Mouse (Mus musculus) left cerebral cortex, adult 18-20 months (tissue): ENCODE measurements around the gene Scgb1b19. TPM values are rescaled to one million over a fixed set of nuclear protein-coding genes. Genes with fewer than 3 reads are reported as not detected.
"Not testable (repeated sequence)": the region's sequence is repeated elsewhere in the genome, so short reads cannot be mapped to it uniquely, and the experiment has no call there.

Source experiments
- DNase-seq, 2 experiments: peaks; one replicate each; pipeline ENCODE4 v3.0.0; 2021 to 2022; ENCODE audit warnings: low spot score in 2 of 2, mixed read lengths in 1 of 2
- long read RNA-seq, 2 experiments: library from polyadenylated mRNA; stranded (forward); transcript quantifications; one replicate each; pipeline ENCODE4 v2.0.0; 2021
- total RNA-seq, 2 experiments: library from RNA; stranded (reverse); gene quantifications; 2 replicates each; pipeline ENCODE4 v1.2.3; 2021

The Scgb1b19 gene
- total RNA-seq = not detected
- long read RNA-seq, experiment 1 = 0 reads
- long read RNA-seq, experiment 2 = 0 reads

DNA sequence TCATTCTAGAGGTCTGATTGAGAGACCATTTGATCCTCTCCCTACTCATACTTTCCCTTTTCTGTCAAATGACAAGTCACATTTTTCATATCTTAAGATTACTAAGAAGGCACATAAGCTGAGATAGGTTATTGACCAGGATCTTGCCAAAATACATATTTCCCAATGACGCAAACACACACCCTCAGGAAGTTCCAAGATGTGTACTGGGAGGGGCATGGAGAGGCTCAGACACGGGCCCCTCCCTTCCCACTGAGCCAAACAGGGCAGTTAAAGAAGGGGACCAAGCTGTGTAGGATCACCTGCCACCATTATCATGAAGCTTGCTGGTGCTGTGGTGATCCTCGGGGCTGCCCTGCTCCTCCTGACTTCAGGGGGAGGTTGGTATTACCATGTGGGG is at the start of gene Scgb1b19:
Gene Scgb1b19 (plus strand): TSS at position 301 of the 400 bp plus-strand sequence.
- not testable (repeated sequence) for DNase-seq

DNA sequence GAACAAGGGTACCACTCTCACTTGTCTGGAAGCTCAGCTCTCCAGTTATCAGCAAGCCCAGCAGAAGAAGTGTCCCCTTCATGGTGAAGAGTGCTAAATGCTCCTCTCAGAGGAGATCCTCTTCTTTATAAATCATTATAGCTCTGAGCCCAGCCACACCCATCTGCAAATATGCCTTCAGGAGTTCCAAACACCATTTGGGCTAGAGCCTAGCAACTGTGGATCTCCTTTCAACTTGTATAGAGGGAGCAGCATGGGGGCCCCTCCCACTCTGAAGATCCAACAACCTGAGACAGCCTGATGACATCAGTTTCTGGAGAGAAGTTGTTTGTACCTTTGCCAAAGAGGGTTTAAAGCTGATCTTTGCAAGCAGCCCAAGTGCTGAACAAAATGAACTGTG is 6.9 kb upstream of the Scgb1b19 start, which contains the start of gene Scgb2b19:
Gene Scgb2b19 (minus strand): TSS at position 101 of the 400 bp plus-strand sequence.
- DNase-seq = not testable (repeated sequence)

Other genes starting within 250 kb of the Scgb1b19 start
- gene Scgb2b17, start 230.7 kb upstream of the Scgb1b19 start, total RNA-seq = not detected
- not detected for gene Scgb1b17, start 223.8 kb upstream of the Scgb1b19 start, total RNA-seq
- gene Scgb2b18, start 113.4 kb upstream of the Scgb1b19 start, total RNA-seq = not detected
- not detected for gene Scgb1b18, start 101.7 kb upstream of the Scgb1b19 start, total RNA-seq
- gene Scgb2b19, start 7.0 kb upstream of the Scgb1b19 start, total RNA-seq = not detected
- not detected for gene Scgb2b20, start 79.0 kb downstream of the Scgb1b19 start, total RNA-seq
- gene Scgb1b20, start 85.9 kb downstream of the Scgb1b19 start, total RNA-seq = not detected
- gene Scgb2b21, start 233.2 kb downstream of the Scgb1b19 start, total RNA-seq = not detected